Mouse (Mus musculus): ENCODE results near the gene Tmf1. TPM values are rescaled to one million over a fixed set of nuclear protein-coding genes. Genes with fewer than 3 reads are reported as not detected.
A peak's percentile ranks its signal among the peaks of the same experiment; 100 is the strongest.

The Tmf1 gene
- total RNA-seq, 1 experiment: 28.2 TPM

GRCm38 (mm10) chr6:97202477-97202876 is 23.6 kb upstream of the Tmf1 start:
- H3K27ac ChIP-seq (ENCODE audit: insufficient read depth, low read depth, low read length, poor library complexity, severe bottlenecking): no peak overlapping the region
- H3K9ac ChIP-seq (ENCODE audit: insufficient read depth, low read depth, low read length, poor library complexity, severe bottlenecking): no peak overlapping the region
- DNase-seq (ENCODE audit: low read depth, low spot score): no peak
- peaks cover 5% of the 10 kb centered on the region; the same call in 1 of the 2 replicates for H3K36me3 ChIP-seq (ENCODE audit: control insufficient read depth, insufficient read depth, low read length, poor library complexity, severe bottlenecking)
- no peaks in the 10 kb centered on the region for H3K9me3 ChIP-seq (ENCODE audit: control insufficient read depth, insufficient read depth, low read depth, low read length)
- TF ChIP-seq ZNF384 (IDR thresholded peaks at IDR 0.05; ENCODE audit: low read depth, low read length) (no peak), HCFC1 (IDR thresholded peaks at IDR 0.05; ENCODE audit: borderline replicate concordance, insufficient read depth, low read length) (no peak), CHD2 (IDR thresholded peaks at IDR 0.05; ENCODE audit: low read depth, low read length) (no peak), ZC3H11A (IDR thresholded peaks at IDR 0.05; ENCODE audit: borderline replicate concordance, low read depth, low read length) (no peak), MAFK (IDR thresholded peaks at IDR 0.05; ENCODE audit: insufficient read depth, low read depth, low read length) (no peak)
- peaks cover 2% of the 10 kb centered on the region in 2 experiments; a peak in 1 of 4 replicates for H3K4me1 ChIP-seq (ENCODE audit: control insufficient read depth in 2 of 2, insufficient read depth in 2 of 2, low read length in 2 of 2, poor library complexity in 1 of 2)
- no peak overlapping the region for H3K4me3 ChIP-seq (ENCODE audit: insufficient read depth in 1 of 2, low read depth in 1 of 2, low read length in 2 of 2, poor library complexity in 1 of 2, severe bottlenecking in 1 of 2)
- in situ Hi-C loops (cut with MboI; ENCODE audit: low sequenced_read_pairs in 2 of 2, unreplicated experiment in 2 of 2): no loop called here

GRCm38 (mm10) chr6:97200437-97200836 is 21.5 kb upstream of the Tmf1 start:
- Histone ChIP-seq H3K4me1 (ENCODE audit: control insufficient read depth in 2 of 2, insufficient read depth in 2 of 2, low read length in 2 of 2, poor library complexity in 1 of 2) (peaks cover 0 to 2% of the 10 kb centered on the region in 2 experiments; a peak in 1 of 4 replicates), H3K4me3 (ENCODE audit: insufficient read depth in 1 of 2, low read depth in 1 of 2, low read length in 2 of 2, poor library complexity in 1 of 2, severe bottlenecking in 1 of 2) (no peak overlapping the region), H3K27ac (ENCODE audit: insufficient read depth, low read depth, low read length, poor library complexity, severe bottlenecking) (no peak overlapping the region), H3K9ac (ENCODE audit: insufficient read depth, low read depth, low read length, poor library complexity, severe bottlenecking) (no peak overlapping the region), H3K9me3 (ENCODE audit: control insufficient read depth, insufficient read depth, low read depth, low read length) (no peaks in the 10 kb centered on the region), H3K36me3 (ENCODE audit: control insufficient read depth, insufficient read depth, low read length, poor library complexity, severe bottlenecking) (peaks cover 6% of the 10 kb centered on the region; the same call in 1 of the 2 replicates)
- DNase-seq (ENCODE audit: low read depth, low spot score): no peak
- in situ Hi-C loops (cut with MboI; ENCODE audit: low sequenced_read_pairs in 2 of 2, unreplicated experiment in 2 of 2): no loop called here
- TF ChIP-seq MAFK (IDR thresholded peaks at IDR 0.05; ENCODE audit: insufficient read depth, low read depth, low read length) (no peak), CHD2 (IDR thresholded peaks at IDR 0.05; ENCODE audit: low read depth, low read length) (no peak), ZNF384 (IDR thresholded peaks at IDR 0.05; ENCODE audit: low read depth, low read length) (no peak), ZC3H11A (IDR thresholded peaks at IDR 0.05; ENCODE audit: borderline replicate concordance, low read depth, low read length) (no peak), HCFC1 (IDR thresholded peaks at IDR 0.05; ENCODE audit: borderline replicate concordance, insufficient read depth, low read length) (no peak)

- in situ Hi-C loops (cut with MboI; ENCODE audit: low sequenced_read_pairs in 2 of 2, unreplicated experiment in 2 of 2): no loop called here
- Histone ChIP-seq H3K27ac (ENCODE audit: insufficient read depth, low read depth, low read length, poor library complexity, severe bottlenecking) (peak overlapping the region; percentile 67), H3K4me3 (ENCODE audit: insufficient read depth in 1 of 2, low read depth in 1 of 2, low read length in 2 of 2, poor library complexity in 1 of 2, severe bottlenecking in 1 of 2) (peak overlapping the region; percentile 92 to 94), H3K36me3 (ENCODE audit: control insufficient read depth, insufficient read depth, low read length, poor library complexity, severe bottlenecking) (peaks cover 9% of the 10 kb centered on the region), H3K9ac (ENCODE audit: insufficient read depth, low read depth, low read length, poor library complexity, severe bottlenecking) (peak overlapping the region; percentile 94), H3K4me1 (ENCODE audit: control insufficient read depth in 2 of 2, insufficient read depth in 2 of 2, low read length in 2 of 2, poor library complexity in 1 of 2) (no peaks in the 10 kb centered on the region), H3K9me3 (ENCODE audit: control insufficient read depth, insufficient read depth, low read depth, low read length) (no peaks in the 10 kb centered on the region)
- TF ChIP-seq ZNF384 (IDR thresholded peaks at IDR 0.05; ENCODE audit: low read depth, low read length) (no peak), MAFK (IDR thresholded peaks at IDR 0.05; ENCODE audit: insufficient read depth, low read depth, low read length) (no peak), CHD2 (IDR thresholded peaks at IDR 0.05; ENCODE audit: low read depth, low read length) (no peak), ZC3H11A (IDR thresholded peaks at IDR 0.05; ENCODE audit: borderline replicate concordance, low read depth, low read length) (no peak), HCFC1 (IDR thresholded peaks at IDR 0.05; ENCODE audit: borderline replicate concordance, insufficient read depth, low read length) (no peak)
- peak; percentile 44 for DNase-seq (ENCODE audit: low read depth, low spot score)
Observed at GRCm38 (mm10) chr6:97179367-97179828, 476 bp upstream of the Tmf1 start.

GRCm38 (mm10) chr6:97175716-97176115 is 3.2 kb downstream of the Tmf1 start:
- H3K9ac ChIP-seq (ENCODE audit: insufficient read depth, low read depth, low read length, poor library complexity, severe bottlenecking): no peak overlapping the region
- H3K9me3 ChIP-seq (ENCODE audit: control insufficient read depth, insufficient read depth, low read depth, low read length): no peaks in the 10 kb centered on the region
- TF ChIP-seq ZNF384 (IDR thresholded peaks at IDR 0.05; ENCODE audit: low read depth, low read length) (no peak), ZC3H11A (IDR thresholded peaks at IDR 0.05; ENCODE audit: borderline replicate concordance, low read depth, low read length) (no peak), CHD2 (IDR thresholded peaks at IDR 0.05; ENCODE audit: low read depth, low read length) (no peak), HCFC1 (IDR thresholded peaks at IDR 0.05; ENCODE audit: borderline replicate concordance, insufficient read depth, low read length) (no peak), MAFK (IDR thresholded peaks at IDR 0.05; ENCODE audit: insufficient read depth, low read depth, low read length) (no peak)
- in situ Hi-C loops (cut with MboI; ENCODE audit: low sequenced_read_pairs in 2 of 2, unreplicated experiment in 2 of 2): no loop called here
- DNase-seq (ENCODE audit: low read depth, low spot score): no peak
- peaks cover 9% of the 10 kb centered on the region for H3K36me3 ChIP-seq (ENCODE audit: control insufficient read depth, insufficient read depth, low read length, poor library complexity, severe bottlenecking)
- H3K4me3 ChIP-seq (ENCODE audit: insufficient read depth in 1 of 2, low read depth in 1 of 2, low read length in 2 of 2, poor library complexity in 1 of 2, severe bottlenecking in 1 of 2): no peak overlapping the region
- no peak overlapping the region for H3K27ac ChIP-seq (ENCODE audit: insufficient read depth, low read depth, low read length, poor library complexity, severe bottlenecking)
- no peaks in the 10 kb centered on the region for H3K4me1 ChIP-seq (ENCODE audit: control insufficient read depth in 2 of 2, insufficient read depth in 2 of 2, low read length in 2 of 2, poor library complexity in 1 of 2)
